Mouse (Mus musculus) embryonic facial prominence, embryonic 14.5 days (tissue): ENCODE data around the gene Slc22a8. TPM values are rescaled to one million over a fixed set of nuclear protein-coding genes. Genes with fewer than 3 reads are reported as not detected.

Experiments
- ATAC-seq: fragments of 200-750 bp; cut with Nextera tagmentation; 2 replicates; pipeline ENCODE4 v1.8.0; 2017; ENCODE audit warnings: low read depth, moderate number of reproducible peaks, moderate TSS enrichment
- DNase-seq: peaks from one replicate; pipeline ENCODE4 v3.0.0-alpha.2; 2015; ENCODE audit warnings: low spot score
- H3K27ac ChIP-seq: fragments of 300-500 bp; sonication (generic); replicated peaks from 2 replicates; pipeline ENCODE4 v1.5.1; 2014; ENCODE audit warnings: low read depth, mild to moderate bottlenecking, low read length, moderate library complexity
- H3K27me3 ChIP-seq: fragments of 300-500 bp; sonication (generic); replicated peaks from 2 replicates; pipeline ENCODE4 v1.6.1; 2014; ENCODE audit warnings: low read length; ENCODE audit not compliant: control insufficient read depth, insufficient read depth
- H3K36me3 ChIP-seq: fragments of 300-500 bp; sonication (generic); 2 replicates; pipeline ENCODE4 v1.6.1; 2014; ENCODE audit warnings: low read length, mixed read lengths; ENCODE audit not compliant: control insufficient read depth, insufficient read depth
- H3K4me1 ChIP-seq: fragments of 300-500 bp; sonication (generic); 2 replicates; pipeline ENCODE4 v1.6.1; 2014; ENCODE audit warnings: antibody characterized with exemption, low read length; ENCODE audit not compliant: control insufficient read depth, insufficient read depth
- H3K4me2 ChIP-seq: fragments of 300-500 bp; sonication (generic); 2 replicates; pipeline ENCODE4 v1.6.1; 2014; ENCODE audit warnings: low read depth, mild to moderate bottlenecking, low read length, moderate library complexity, mixed read lengths
- H3K4me3 ChIP-seq: fragments of 300-500 bp; sonication (generic); 2 replicates; pipeline ENCODE4 v1.5.1; 2014; ENCODE audit warnings: low read depth, mild to moderate bottlenecking, low read length
- H3K9ac ChIP-seq: fragments of 300-500 bp; sonication (generic); 2 replicates; pipeline ENCODE4 v1.6.1; 2014; ENCODE audit warnings: low read depth, mild to moderate bottlenecking, low read length, moderate library complexity, mixed read lengths
- H3K9me3 ChIP-seq: fragments of 300-500 bp; sonication (generic); 2 replicates; pipeline ENCODE4 v1.6.1; 2016; ENCODE audit warnings: low read length; ENCODE audit not compliant: control insufficient read depth
- WGBS: fragments of 180-500 bp; shearing (Covaris S2); extraction: QIAGEN DNeasy Blood & Tissue Kit; methylation state at CpG from one replicate; pipeline ENCODE4 v1.1.7; 2014; 5-methylcytosine and 5-hydroxymethylcytosine counted together
- polyA plus RNA-seq: library from polyadenylated mRNA; unstranded; fragments of >200 nt; fragmentation: Nextera tagmentation; extraction: Ambion mirVana; gene quantifications from 2 replicates; pipeline ENCODE4 v1.2.1, GENCODE M21; 2014

Slc22a8 gene
- polyA plus RNA-seq, 1 experiment from 2014 or later, result 1.3 TPM

DNA sequence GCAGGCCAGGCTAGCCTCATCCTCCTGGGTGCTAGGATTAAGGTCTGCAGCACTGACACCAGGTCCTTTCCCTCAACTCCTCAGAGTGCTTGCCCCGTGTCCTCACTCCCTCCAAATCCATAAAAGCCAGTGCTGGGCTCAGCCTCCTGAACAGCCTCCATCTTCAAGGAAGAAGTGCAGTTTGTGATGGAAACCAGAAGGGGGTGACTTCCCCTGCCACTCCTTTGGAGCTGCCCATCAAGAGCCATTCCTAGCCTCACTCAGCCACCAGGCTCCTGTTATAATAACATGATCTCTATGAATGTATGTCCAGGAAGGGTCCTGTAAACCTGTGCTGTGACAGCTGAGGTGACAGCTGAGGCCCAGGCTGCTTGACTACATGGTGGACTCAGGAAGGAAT, 3.7 kb upstream of the Slc22a8 start:
- Histone ChIP-seq H3K27ac (no peak overlapping the region), H3K9ac (no peak overlapping the region), H3K4me1 (no peaks in the 10 kb centered on the region), H3K9me3 (no peaks in the 10 kb centered on the region), H3K4me3 (no peak overlapping the region), H3K27me3 (no peaks in the 10 kb centered on the region), H3K36me3 (no peaks in the 10 kb centered on the region), H3K4me2 (no peak overlapping the region)
- DNase-seq, result no peak
- 60% methylated on average over 1 of the region's 1 CpGs for WGBS
- ATAC-seq, result no peak

DNA sequence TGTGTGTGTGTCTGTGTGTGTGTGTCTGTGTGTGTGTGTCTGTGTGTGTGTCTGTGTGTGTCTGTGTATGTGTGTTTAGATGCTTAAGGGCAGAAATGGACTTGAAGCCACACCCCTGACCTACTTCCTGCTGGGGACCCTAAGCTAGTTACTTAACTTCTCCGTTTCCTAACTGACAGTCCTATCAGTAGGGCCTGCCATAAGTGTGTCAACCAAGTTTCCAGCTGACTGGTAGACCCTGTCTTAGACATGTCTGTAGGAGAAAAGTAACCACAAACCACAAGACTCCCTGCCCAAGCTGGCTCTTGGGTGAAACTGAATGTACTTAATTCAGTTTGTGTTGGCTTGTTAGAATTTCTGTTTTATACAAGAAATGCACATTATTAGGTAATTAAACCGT, 1.1 kb downstream of the Slc22a8 start:
- no peak overlapping the region for H3K27ac ChIP-seq
- peak; percentile 27 for DNase-seq
- no peak for ATAC-seq
- no peak overlapping the region for H3K4me3 ChIP-seq
- no peaks in the 10 kb centered on the region for H3K9me3 ChIP-seq
- H3K4me2 ChIP-seq, result no peak overlapping the region
- no peaks in the 10 kb centered on the region for H3K36me3 ChIP-seq
- H3K9ac ChIP-seq, result no peak overlapping the region
- peaks cover 4% of the 10 kb centered on the region for H3K4me1 ChIP-seq
- 44% methylated on average over 2 of the region's 2 CpGs for WGBS
- no peaks in the 10 kb centered on the region for H3K27me3 ChIP-seq

DNA sequence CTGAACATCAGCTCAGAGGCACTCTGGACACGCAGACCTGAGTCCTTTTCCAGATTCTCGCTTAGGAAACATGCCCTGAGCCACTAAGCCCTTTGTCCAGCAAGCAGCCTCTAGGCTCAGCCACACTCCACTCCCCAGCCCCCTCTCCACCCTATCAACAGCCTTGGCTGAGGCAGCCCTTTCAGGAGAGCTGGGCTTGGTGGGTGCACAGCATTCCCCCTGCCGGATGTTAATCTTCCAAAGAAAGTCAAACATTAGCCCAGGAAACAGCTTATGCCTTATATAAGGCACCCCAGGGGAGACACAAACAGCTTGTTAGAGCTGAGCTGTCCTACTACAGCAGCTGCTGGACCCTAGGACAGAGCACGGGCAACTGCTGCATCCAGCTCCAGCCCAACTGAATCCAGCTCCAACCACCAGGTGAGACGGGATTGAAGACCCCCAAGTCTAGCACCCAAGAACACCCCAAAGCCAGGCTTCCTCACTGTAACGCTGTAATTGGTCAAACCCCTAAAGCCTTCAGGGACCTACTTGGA, 1.9 kb downstream of the Slc22a8 start:
- Histone ChIP-seq H3K27ac (no peak overlapping the region), H3K36me3 (no peaks in the 10 kb centered on the region), H3K4me1 (peaks cover 4% of the 10 kb centered on the region), H3K9ac (no peak overlapping the region), H3K27me3 (no peaks in the 10 kb centered on the region), H3K4me2 (no peak overlapping the region), H3K9me3 (no peaks in the 10 kb centered on the region), H3K4me3 (no peak overlapping the region)
- no peak for ATAC-seq
- 65% methylated on average over 6 of the region's 6 CpGs for WGBS
- DNase-seq, result no peak

- H3K4me1 ChIP-seq, result peaks cover 4% of the 10 kb centered on the region
- 84% methylated on average over 11 of the region's 11 CpGs for WGBS
- H3K27ac ChIP-seq, result no peak overlapping the region
- DNase-seq (no peak), ATAC-seq (no peak)
- no peaks in the 10 kb centered on the region for H3K9me3 ChIP-seq
- H3K36me3 ChIP-seq, result no peaks in the 10 kb centered on the region
- no peak overlapping the region for H3K4me2 ChIP-seq
- no peak overlapping the region for H3K4me3 ChIP-seq
- H3K27me3 ChIP-seq, result no peaks in the 10 kb centered on the region
- no peak overlapping the region for H3K9ac ChIP-seq
Observed at GRCm38 (mm10) chr19:8593833-8594232, 2.8 kb downstream of the Slc22a8 start.

- H3K27me3 ChIP-seq, result no peaks in the 10 kb centered on the region
- H3K4me3 ChIP-seq, result no peak overlapping the region
- ATAC-seq (no peak), DNase-seq (no peak)
- no peaks in the 10 kb centered on the region for H3K9me3 ChIP-seq
- WGBS, result 9% methylated on average over 1 of the region's 1 CpGs
- no peak overlapping the region for H3K4me2 ChIP-seq
- no peak overlapping the region for H3K27ac ChIP-seq
- H3K9ac ChIP-seq, result no peak overlapping the region
- no peaks in the 10 kb centered on the region for H3K36me3 ChIP-seq
- peaks cover 4% of the 10 kb centered on the region for H3K4me1 ChIP-seq
Observed at GRCm38 (mm10) chr19:8594518-8594917, 3.5 kb downstream of the Slc22a8 start.

GRCm38 (mm10) chr19:8597269-8597668, 6.2 kb downstream of the Slc22a8 start:
- H3K9me3 ChIP-seq, result no peaks in the 10 kb centered on the region
- no peaks in the 10 kb centered on the region for H3K27me3 ChIP-seq
- no peak overlapping the region for H3K9ac ChIP-seq
- H3K4me1 ChIP-seq, result peaks cover 4% of the 10 kb centered on the region
- H3K4me2 ChIP-seq, result no peak overlapping the region
- no peak overlapping the region for H3K4me3 ChIP-seq
- DNase-seq (peak; percentile 73), ATAC-seq (peak; percentile 78)
- H3K36me3 ChIP-seq, result no peaks in the 10 kb centered on the region
- WGBS, result 55% methylated on average over 4 of the region's 4 CpGs
- no peak overlapping the region for H3K27ac ChIP-seq

DNA sequence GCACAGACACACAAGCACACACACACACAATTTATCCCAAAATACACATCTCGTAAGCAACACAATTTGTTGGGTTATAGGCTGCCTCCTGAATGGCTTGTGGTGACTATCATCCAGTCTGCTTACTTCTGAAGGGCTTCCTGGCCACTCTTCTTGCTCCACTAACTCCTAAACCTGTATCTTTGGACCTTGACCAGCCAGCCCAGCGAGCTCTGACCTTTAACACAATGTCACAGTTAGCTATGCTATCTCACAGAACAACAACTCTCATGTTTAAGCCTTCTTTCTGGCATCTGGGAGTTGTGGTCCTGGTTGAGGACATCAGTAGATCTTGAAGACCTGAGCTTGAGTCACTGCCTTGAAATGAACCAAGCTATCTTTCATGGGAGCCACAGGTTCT, 8.2 kb downstream of the Slc22a8 start:
- no peaks in the 10 kb centered on the region for H3K36me3 ChIP-seq
- H3K4me1 ChIP-seq, result peaks cover 4% of the 10 kb centered on the region
- DNase-seq (no peak), ATAC-seq (no peak)
- no peak overlapping the region for H3K4me3 ChIP-seq
- H3K27me3 ChIP-seq, result no peaks in the 10 kb centered on the region
- 80% methylated on average over 2 of the region's 2 CpGs for WGBS
- no peak overlapping the region for H3K27ac ChIP-seq
- no peaks in the 10 kb centered on the region for H3K9me3 ChIP-seq
- H3K4me2 ChIP-seq, result no peak overlapping the region
- H3K9ac ChIP-seq, result no peak overlapping the region

DNA sequence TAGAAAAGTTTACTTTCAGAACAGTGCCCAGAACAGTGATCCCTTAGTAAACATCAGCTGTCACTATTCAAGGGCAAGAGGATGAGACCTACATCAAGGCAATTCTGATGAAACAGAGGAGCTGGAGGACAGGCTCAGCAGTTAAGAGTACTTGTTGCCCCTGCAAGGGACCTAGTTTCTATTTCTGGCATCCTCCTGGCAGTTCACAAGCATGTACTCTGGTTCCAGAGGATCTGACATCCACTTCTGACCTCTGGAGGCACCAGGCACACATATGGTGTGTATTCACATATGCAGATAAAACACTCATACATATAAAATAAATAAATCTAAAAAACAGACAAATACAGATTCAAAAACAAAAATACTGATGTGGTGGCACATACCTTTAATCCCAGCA, 10.9 kb downstream of the Slc22a8 start:
- Histone ChIP-seq H3K36me3 (no peaks in the 10 kb centered on the region), H3K27me3 (no peaks in the 10 kb centered on the region), H3K4me3 (no peak overlapping the region), H3K4me2 (no peak overlapping the region), H3K9me3 (no peaks in the 10 kb centered on the region), H3K27ac (no peak overlapping the region), H3K9ac (no peak overlapping the region), H3K4me1 (no peaks in the 10 kb centered on the region)
- no peak for DNase-seq
- ATAC-seq, result no peak

DNA sequence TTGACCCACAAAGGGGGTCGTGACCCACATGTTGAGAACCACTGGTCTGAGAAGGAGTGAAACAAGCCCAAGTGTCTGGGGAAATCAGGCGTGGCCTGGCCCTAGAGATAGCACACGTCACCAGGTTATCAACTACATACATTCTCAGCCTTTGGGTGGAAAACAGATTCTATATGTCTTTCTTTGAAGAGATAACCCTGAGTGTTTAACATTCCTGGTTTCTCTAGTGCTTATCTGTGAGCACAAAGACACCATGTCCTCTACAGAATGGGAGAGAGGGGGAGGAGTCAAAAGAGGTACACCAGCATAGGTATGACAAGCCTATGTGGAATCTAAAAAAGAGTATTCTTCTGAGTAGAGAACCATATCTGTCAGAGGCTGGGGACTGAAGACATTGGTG, 11.9 kb downstream of the Slc22a8 start:
- H3K9ac ChIP-seq, result no peak overlapping the region
- H3K9me3 ChIP-seq, result no peaks in the 10 kb centered on the region
- DNase-seq (no peak), ATAC-seq (no peak)
- H3K36me3 ChIP-seq, result no peaks in the 10 kb centered on the region
- no peaks in the 10 kb centered on the region for H3K4me1 ChIP-seq
- 68% methylated on average over 3 of the region's 3 CpGs for WGBS
- no peak overlapping the region for H3K4me2 ChIP-seq
- H3K27me3 ChIP-seq, result no peaks in the 10 kb centered on the region
- no peak overlapping the region for H3K4me3 ChIP-seq
- H3K27ac ChIP-seq, result no peak overlapping the region
